Mouse (Mus musculus) forebrain, embryonic 14.5 days (tissue): ENCODE measurements around the gene Ddx39b. TPM values are rescaled to one million over a fixed set of nuclear protein-coding genes. Genes with fewer than 3 reads are reported as not detected.

ENCODE experiments used
- microRNA-seq: library from miRNA; unstranded; fragments of <30 nt; microRNA quantifications from one replicate; pipeline ENCODE4, GENCODE M21; 2016
- polyA plus RNA-seq: library from polyadenylated mRNA; unstranded; fragments of >200 nt; fragmentation: Nextera tagmentation; extraction: Ambion mirVana; gene quantifications from 2 replicates; pipeline ENCODE4 v1.2.1, GENCODE M21; 2014

The Ddx39b gene
- polyA plus RNA-seq, 1 experiment from 2014 or later: 478 TPM

Small RNAs within 50 kb of the gene (microRNA-seq; reads per million reads assigned to microRNA genes)
- gene Mir6973a (not detected), gene Mir6974 (not detected), gene Mir6975 (1.3 reads per million, percentile 3 among the genes with 10 or more reads in this experiment), gene Mir8094 (not detected)

Other genes starting within 250 kb of the Ddx39b start
- 42.4 and 53.9 TPM in 2 replicates for gene Vars, start 240.8 kb upstream of the Ddx39b start, polyA plus RNA-seq
- 0.05 and 0.11 TPM in 2 replicates for gene Vwa7, start 225.2 kb upstream of the Ddx39b start, polyA plus RNA-seq
- 2.9 and 6.2 TPM in 2 replicates for gene Sapcd1, start 213.7 kb upstream of the Ddx39b start, polyA plus RNA-seq
- gene Msh5, start 195.0 kb upstream of the Ddx39b start, polyA plus RNA-seq: 2.3 and 2.6 TPM in 2 replicates
- gene Clic1, start 191.8 kb upstream of the Ddx39b start, polyA plus RNA-seq: 28.3 and 37.3 TPM in 2 replicates
- 617 and 661 TPM in 2 replicates for gene Ddah2, start 182.7 kb upstream of the Ddx39b start, polyA plus RNA-seq
- gene Ly6g6c, start 176.4 kb upstream of the Ddx39b start, polyA plus RNA-seq: not detected in 2 replicates
- gene Mpig6b, start 175.6 kb upstream of the Ddx39b start, polyA plus RNA-seq: 0.28 and 0.42 TPM in 2 replicates
- gene Ly6g6e, start 164.8 kb upstream of the Ddx39b start, polyA plus RNA-seq: 10.1 and 10.7 TPM in 2 replicates
- 0.76 and 1.1 TPM in 2 replicates for gene Ly6g6d, start 163.7 kb upstream of the Ddx39b start, polyA plus RNA-seq
- 0.15 TPM in 1 of 2 replicates, not detected in the other for gene Ly6g6f, start 156.1 kb upstream of the Ddx39b start, polyA plus RNA-seq
- gene Abhd16a, start 152.5 kb upstream of the Ddx39b start, polyA plus RNA-seq: 69.9 and 75.7 TPM in 2 replicates
- gene Ly6g5c, start 133.5 kb upstream of the Ddx39b start, polyA plus RNA-seq: not detected in 2 replicates
- gene Ly6g5b, start 126.3 kb upstream of the Ddx39b start, polyA plus RNA-seq: 0.89 and 1.1 TPM in 2 replicates
- 31.3 and 34.2 TPM in 2 replicates for gene Gpank1, start 120.3 kb upstream of the Ddx39b start, polyA plus RNA-seq
- 313 and 353 TPM in 2 replicates for gene Csnk2b, start 119.7 kb upstream of the Ddx39b start, polyA plus RNA-seq
- 5.2 and 5.5 TPM in 2 replicates for gene D17H6S53E, start 115.4 kb upstream of the Ddx39b start, polyA plus RNA-seq
- 0.22 and 0.29 TPM in 2 replicates for gene Apom, start 109.7 kb upstream of the Ddx39b start, polyA plus RNA-seq
- 128 and 144 TPM in 2 replicates for gene Bag6, start 106.6 kb upstream of the Ddx39b start, polyA plus RNA-seq
- gene Prrc2a, start 76.8 kb upstream of the Ddx39b start, polyA plus RNA-seq: 117 and 141 TPM in 2 replicates
- 6.9 and 7.3 TPM in 2 replicates for gene Aif1, start 65.7 kb upstream of the Ddx39b start, polyA plus RNA-seq
- 6.1 and 8.0 TPM in 2 replicates for gene Lst1, start 53.3 kb upstream of the Ddx39b start, polyA plus RNA-seq
- gene Ltb, start 47.3 kb upstream of the Ddx39b start, polyA plus RNA-seq: 0.39 TPM in 1 of 2 replicates, not detected in the other
- not detected in 2 replicates for gene Tnf, start 39.7 kb upstream of the Ddx39b start, polyA plus RNA-seq
- 0.13 and 0.21 TPM in 2 replicates for gene Lta, start 36.4 kb upstream of the Ddx39b start, polyA plus RNA-seq
- gene Gm16181, start 20.9 kb upstream of the Ddx39b start, polyA plus RNA-seq: not detected in 2 replicates
- 44.0 and 61.1 TPM in 2 replicates for gene Atp6v1g2, start 8.1 kb upstream of the Ddx39b start, polyA plus RNA-seq
- gene Nfkbil1, start 6.0 kb upstream of the Ddx39b start, polyA plus RNA-seq: 5.1 and 5.2 TPM in 2 replicates
- gene H2-D1, start 21.0 kb downstream of the Ddx39b start, polyA plus RNA-seq: 37.5 and 44.2 TPM in 2 replicates
- gene H2-Q1, start 78.7 kb downstream of the Ddx39b start, polyA plus RNA-seq: 0.46 TPM in 1 of 2 replicates, not detected in the other
- gene H2-Q2, start 100.5 kb downstream of the Ddx39b start, polyA plus RNA-seq: 1.1 and 2.1 TPM in 2 replicates
- 0.54 and 0.60 TPM in 2 replicates for gene H2-Q4, start 137.9 kb downstream of the Ddx39b start, polyA plus RNA-seq
- 0.28 and 0.38 TPM in 2 replicates for gene H2-Q6, start 183.1 kb downstream of the Ddx39b start, polyA plus RNA-seq
- gene H2-Q7, start 197.4 kb downstream of the Ddx39b start, polyA plus RNA-seq: 1.5 and 2.0 TPM in 2 replicates
- 0.23 TPM in 1 of 2 replicates, not detected in the other for gene H2-Q10, start 228.3 kb downstream of the Ddx39b start, polyA plus RNA-seq